In the genomic region with DNA sequence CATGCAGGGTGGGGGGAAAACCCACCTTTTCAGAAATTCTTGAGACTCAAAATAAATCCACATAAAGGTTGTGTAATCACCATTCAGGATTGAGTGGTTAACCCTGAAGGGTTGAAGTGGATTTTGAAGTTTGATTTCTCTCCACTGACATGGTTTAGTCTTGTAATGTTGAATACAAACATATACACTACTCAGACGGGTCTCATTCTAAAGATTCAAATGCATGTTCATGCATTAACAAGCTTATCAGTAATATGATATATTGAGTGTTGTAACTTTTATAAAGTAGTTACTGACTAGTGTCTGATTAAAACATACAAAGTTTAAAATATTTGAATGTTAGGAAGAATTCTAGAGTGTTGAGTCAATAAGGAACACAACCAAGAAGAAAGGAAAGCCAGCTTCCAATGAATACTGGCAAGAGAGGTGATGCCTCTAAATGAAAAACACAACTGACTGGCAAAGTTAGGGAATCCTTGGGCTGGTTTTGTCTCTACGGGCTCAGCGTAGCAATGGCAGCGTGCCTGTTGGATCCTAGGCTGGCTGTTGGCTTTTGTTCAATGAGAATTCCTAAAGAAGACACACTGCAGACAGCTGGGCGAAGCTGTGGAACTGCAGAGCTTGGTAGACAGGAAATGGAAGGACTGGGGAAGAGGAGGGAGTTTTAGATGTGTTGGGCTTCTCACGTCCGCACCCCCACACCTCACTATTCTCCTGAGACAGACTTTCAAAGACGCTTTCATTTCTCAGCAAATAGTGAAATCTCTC, we compare ENCODE assay signal across 9 mouse cellular contexts.
A peak's percentile ranks its signal among the peaks of the same experiment; 100 is the strongest.
DNase-seq lines count a peak whose midpoint lies in the region; ATAC-seq lines count a peak whose summit lies in the region.
"Had no signal": no experiment of that assay in that cellular context is flagged by ENCODE, and none has a peak within 500 bp of the region (broad histone marks: within the 10 kb centered on the region; RNA-seq: fewer than 3 reads in every experiment).

No protein-coding gene starts in this region.

- H3K9ac ChIP-seq in embryonic facial prominence, embryonic 15.5 days: no peak overlapping the region
- H3K9ac ChIP-seq: midbrain, embryonic 12.5 days had no signal

- H3K4me1 ChIP-seq in embryonic facial prominence, embryonic 15.5 days: 0 out of 2 replicates have a peak, but pooled peaks cover 3% of the 10 kb centered on the region
- H3K4me1 ChIP-seq: midbrain, embryonic 12.5 days had no signal

- H3K9me3 ChIP-seq in embryonic facial prominence, embryonic 15.5 days (replicated peaks): no peaks in the 10 kb centered on the region
- H3K9me3 ChIP-seq: midbrain, embryonic 12.5 days had no signal

- 66% methylated on average over 8 of the region's 8 CpGs for WGBS in embryonic facial prominence, embryonic 15.5 days

- H3K27ac ChIP-seq in embryonic facial prominence, embryonic 15.5 days (replicated peaks): peak overlapping the region; percentile 61; the same call in 1 of the 2 replicates
- H3K27ac ChIP-seq: midbrain, embryonic 12.5 days had no signal

- no peak; the same call in 1 of the 2 replicates for ATAC-seq in embryonic facial prominence, embryonic 15.5 days (ENCODE audit: insufficient number of reproducible peaks, low FRiP score, low TSS enrichment, low read depth)

- H3K4me3 ChIP-seq in embryonic facial prominence, embryonic 15.5 days (replicated peaks): no peak overlapping the region
- H3K4me3 ChIP-seq: midbrain, embryonic 12.5 days had no signal

- DNase-seq in kidney, postnatal 10 days: peak; percentile 35
- DNase-seq in kidney, adult 8-10 months: no peak
- DNase-seq in heart, adult 8-10 months (ENCODE audit: low spot score): peak; percentile 49
- peak; percentile 53 for DNase-seq in lung, postnatal 14 days
- no peak for DNase-seq in T-cell, adult 2 months (ENCODE audit: low spot score)
- no peak for DNase-seq in B cell, adult 2 months
- DNase-seq: cerebellum, adult 8-10 months had no signal

- H3K36me3 ChIP-seq in embryonic facial prominence, embryonic 15.5 days: peaks cover 12% of the 10 kb centered on the region; the same call in 1 of the 2 replicates

- H3K27me3 ChIP-seq in embryonic facial prominence, embryonic 15.5 days: no peaks in the 10 kb centered on the region
- H3K27me3 ChIP-seq: midbrain, embryonic 12.5 days had no signal

- H3K4me2 ChIP-seq in embryonic facial prominence, embryonic 15.5 days (replicated peaks): no peak overlapping the region
- H3K4me2 ChIP-seq: midbrain, embryonic 12.5 days had no signal

Comparison
In these comparisons a context has a peak if more than half of its experiments do, and no peak if none do; other contexts are left out.
1. DNase-seq: peak in kidney, postnatal 10 days (single experiment), heart, adult 8-10 months (single experiment) and lung, postnatal 14 days (single experiment); none in kidney, adult 8-10 months (0 of 2), T-cell, adult 2 months (single experiment) and B cell, adult 2 months (0 of 2).